Mouse (Mus musculus) MEL (cell line): Measurements from ENCODE around the gene Med14. TPM values are rescaled to one million over a fixed set of nuclear protein-coding genes. Genes with fewer than 3 reads are reported as not detected.

ENCODE experiments used
- DNase-seq: peaks from one replicate; pipeline ENCODE4 v3.0.0; 2011; ENCODE audit warnings: low read depth, low spot score
- H3K27ac ChIP-seq: 2 replicates; pipeline ENCODE4 v1.5.1; 2012; ENCODE audit warnings: low read depth, mild to moderate bottlenecking, control low read depth, low read length, moderate library complexity; ENCODE audit not compliant: control insufficient read depth
- H3K27me3 ChIP-seq, 2 experiments: fragments of 150-350 bp in 1 of 2; sonication (generic) in 1 of 2; 2 replicates each; pipeline ENCODE4 v1.6.1; 2012; ENCODE audit warnings: low read length in 2 of 2, mild to moderate bottlenecking in 2 of 2, improper control_type of control experiment in 1 of 2, moderate library complexity in 1 of 2; ENCODE audit not compliant: insufficient read depth in 2 of 2, control insufficient read depth in 1 of 2
- H3K36me3 ChIP-seq, 2 experiments: 2 replicates each; pipeline ENCODE4 v1.6.1; 2012 to 2014; ENCODE audit warnings: low read length in 2 of 2, improper control_type of control experiment in 1 of 2, inconsistent platforms in 1 of 2, mild to moderate bottlenecking in 1 of 2; ENCODE audit not compliant: insufficient read depth in 2 of 2, control insufficient read depth in 1 of 2
- H3K4me1 ChIP-seq, 2 experiments: fragments of 150-350 bp in 1 of 2; sonication (generic) in 1 of 2; 2 replicates each; pipeline ENCODE4 v1.6.1; 2012; ENCODE audit warnings: low read length in 2 of 2, improper control_type of control experiment in 1 of 2, mild to moderate bottlenecking in 1 of 2; ENCODE audit not compliant: insufficient read depth in 2 of 2, control insufficient read depth in 1 of 2
- H3K4me3 ChIP-seq, 2 experiments: fragments of 150-350 bp in 1 of 2; sonication (generic) in 1 of 2; 2 replicates each; pipeline ENCODE4 v1.5.1; 2012; ENCODE audit warnings: low read depth in 2 of 2, low read length in 2 of 2, mild to moderate bottlenecking in 2 of 2, moderate library complexity in 2 of 2, control low read depth in 1 of 2, improper control_type of control experiment in 1 of 2; ENCODE audit not compliant: control insufficient read depth in 1 of 2, insufficient read depth in 1 of 2
- H3K79me2 ChIP-seq: 2 replicates; pipeline ENCODE4 v1.6.1; 2012; ENCODE audit warnings: mild to moderate bottlenecking, low read length, moderate library complexity; ENCODE audit not compliant: control insufficient read depth, poor library complexity, insufficient read depth
- H3K9ac ChIP-seq: 2 replicates; pipeline ENCODE4 v1.6.1; 2012; ENCODE audit warnings: low read depth, mild to moderate bottlenecking, control low read depth, low read length, moderate library complexity; ENCODE audit not compliant: control insufficient read depth, poor library complexity, severe bottlenecking
- H3K9me3 ChIP-seq: fragments of 150-350 bp; sonication (generic); replicated peaks from 2 replicates; pipeline ENCODE4 v1.6.1; 2012; ENCODE audit warnings: mild to moderate bottlenecking, low read length, improper control_type of control experiment, moderate library complexity; ENCODE audit not compliant: insufficient read depth
- BHLHE40 ChIP-seq: IDR thresholded peaks from 2 replicates; pipeline ENCODE4 v1.6.1; 2012; ENCODE audit warnings: low read depth, mild to moderate bottlenecking, inconsistent platforms, low read length, improper control_type of control experiment, borderline replicate concordance
- CHD1 ChIP-seq: IDR thresholded peaks from 2 replicates; pipeline ENCODE4 v1.6.1; 2012; ENCODE audit warnings: low read depth, mild to moderate bottlenecking, inconsistent platforms, low read length, improper control_type of control experiment
- CHD2 ChIP-seq: IDR thresholded peaks from 2 replicates; pipeline ENCODE4 v1.6.1; 2011; ENCODE audit warnings: low read length, improper control_type of control experiment
- CTCF ChIP-seq, 3 experiments: IDR thresholded peaks in 2 of 3; conservative IDR thresholded peaks in 1 of 3; 2 replicates each; pipeline ENCODE4 v1.5.1; 2011 to 2012; ENCODE audit warnings: low read length in 3 of 3, low read depth in 2 of 3, mild to moderate bottlenecking in 2 of 3, improper control_type of control experiment in 1 of 3, inconsistent platforms in 1 of 3, mixed read lengths in 1 of 3, moderate library complexity in 1 of 3; ENCODE audit not compliant: control insufficient read depth in 1 of 3, insufficient read depth in 1 of 3, poor library complexity in 1 of 3, severe bottlenecking in 1 of 3
- E2F4 ChIP-seq: IDR thresholded peaks from 2 replicates; pipeline ENCODE4 v1.6.1; 2011; ENCODE audit warnings: low read depth, low read length, improper control_type of control experiment, borderline replicate concordance
- EP300 ChIP-seq, 2 experiments: IDR thresholded peaks; 2 replicates each; pipeline ENCODE4 v1.6.1; 2011; ENCODE audit warnings: improper control_type of control experiment in 2 of 2, low read length in 2 of 2, low read depth in 1 of 2, mild to moderate bottlenecking in 1 of 2
- ETS1 ChIP-seq: IDR thresholded peaks from 2 replicates; pipeline ENCODE4 v1.6.1; 2012; ENCODE audit warnings: low read depth, mild to moderate bottlenecking, inconsistent platforms, low read length, improper control_type of control experiment, moderate library complexity
- GABPA ChIP-seq: IDR thresholded peaks from 2 replicates; pipeline ENCODE4 v1.6.1; 2012; ENCODE audit warnings: low read depth, mild to moderate bottlenecking, inconsistent platforms, low read length, improper control_type of control experiment, moderate library complexity
- GATA1 ChIP-seq: IDR thresholded peaks from 2 replicates; pipeline ENCODE4 v1.6.1; 2011; ENCODE audit warnings: low read depth, low read length, improper control_type of control experiment
- HCFC1 ChIP-seq: IDR thresholded peaks from 2 replicates; pipeline ENCODE4 v1.6.1; 2012; ENCODE audit warnings: low read depth, mild to moderate bottlenecking, inconsistent platforms, low read length, improper control_type of control experiment, moderate library complexity
- JUND ChIP-seq: IDR thresholded peaks from 2 replicates; pipeline ENCODE4 v1.6.1; 2011; ENCODE audit warnings: low read depth, mild to moderate bottlenecking, improper control_type of control experiment, low read length
- KAT2A ChIP-seq: conservative IDR thresholded peaks from 2 replicates; pipeline ENCODE4 v1.6.1; 2012; ENCODE audit warnings: low read depth, low read length, improper control_type of control experiment, inconsistent platforms
- MAFK ChIP-seq: IDR thresholded peaks from 2 replicates; pipeline ENCODE4 v1.6.1; 2011; ENCODE audit warnings: low read depth, mild to moderate bottlenecking, low read length, improper control_type of control experiment, borderline replicate concordance
- MAX ChIP-seq: IDR thresholded peaks from 2 replicates; pipeline ENCODE4 v1.6.1; 2011; ENCODE audit warnings: low read length, improper control_type of control experiment
- MAZ ChIP-seq: IDR thresholded peaks from 2 replicates; pipeline ENCODE4 v1.6.1; 2012; ENCODE audit warnings: low read depth, mild to moderate bottlenecking, inconsistent platforms, low read length, improper control_type of control experiment
- MEF2A ChIP-seq: IDR thresholded peaks from 2 replicates; pipeline ENCODE4 v1.6.1; 2014; ENCODE audit warnings: low read depth, mild to moderate bottlenecking, inconsistent platforms, low read length, improper control_type of control experiment; ENCODE audit not compliant: poor library complexity, insufficient replicate concordance, severe bottlenecking; ENCODE audit errors: extremely low read depth
- MXI1 ChIP-seq: IDR thresholded peaks from 2 replicates; pipeline ENCODE4 v1.6.1; 2011; ENCODE audit warnings: mild to moderate bottlenecking, low read depth, low read length, improper control_type of control experiment
- NELFE ChIP-seq: IDR thresholded peaks from 2 replicates; pipeline ENCODE4 v1.6.1; 2011; ENCODE audit warnings: low read depth, low read length, improper control_type of control experiment
- NRF1 ChIP-seq: IDR thresholded peaks from 2 replicates; pipeline ENCODE4 v1.6.1; 2014; ENCODE audit warnings: low read depth, mild to moderate bottlenecking, inconsistent platforms, low read length, improper control_type of control experiment, moderate library complexity; ENCODE audit not compliant: poor library complexity, insufficient read depth, severe bottlenecking
- POLR2AphosphoS2 ChIP-seq: IDR thresholded peaks from 2 replicates; pipeline ENCODE4 v1.6.1; 2011; ENCODE audit warnings: low read length, improper control_type of control experiment
- POLR2AphosphoS5 ChIP-seq: IDR thresholded peaks from 2 replicates; pipeline ENCODE4 v1.6.1; 2012; ENCODE audit warnings: low read depth, borderline replicate concordance, mild to moderate bottlenecking, inconsistent platforms, low read length, moderate library complexity, mixed read lengths
- RAD21 ChIP-seq: IDR thresholded peaks from 2 replicates; pipeline ENCODE4 v1.6.1; 2011; ENCODE audit warnings: mild to moderate bottlenecking, low read depth, low read length, improper control_type of control experiment
- RCOR1 ChIP-seq: IDR thresholded peaks from 2 replicates; pipeline ENCODE4 v1.6.1; 2012; ENCODE audit warnings: low read depth, mild to moderate bottlenecking, inconsistent platforms, low read length, improper control_type of control experiment
- SIN3A ChIP-seq: IDR thresholded peaks from 2 replicates; pipeline ENCODE4 v1.6.1; 2012; ENCODE audit warnings: low read length, improper control_type of control experiment, inconsistent platforms
- SMC3 ChIP-seq: IDR thresholded peaks from 2 replicates; pipeline ENCODE4 v1.6.1; 2011; ENCODE audit warnings: low read depth, low read length, improper control_type of control experiment
- TAL1 ChIP-seq: IDR thresholded peaks from 2 replicates; pipeline ENCODE4 v1.6.1; 2012; ENCODE audit warnings: mild to moderate bottlenecking, inconsistent platforms, low read length, moderate library complexity, mixed read lengths
- TCF12 ChIP-seq: IDR thresholded peaks from 2 replicates; pipeline ENCODE4 v1.6.1; 2014; ENCODE audit warnings: low read depth, mild to moderate bottlenecking, inconsistent platforms, low read length, improper control_type of control experiment, moderate library complexity
- USF2 ChIP-seq, 2 experiments: IDR thresholded peaks; 2 replicates each; pipeline ENCODE4 v1.6.1; 2011 to 2012; ENCODE audit warnings: improper control_type of control experiment in 2 of 2, low read length in 2 of 2, borderline replicate concordance in 1 of 2, inconsistent platforms in 1 of 2, low read depth in 1 of 2, mild to moderate bottlenecking in 1 of 2; ENCODE audit not compliant: insufficient read depth in 1 of 2
- ZC3H11A ChIP-seq: IDR thresholded peaks from 2 replicates; pipeline ENCODE4 v1.6.1; 2012; ENCODE audit warnings: low read depth, mild to moderate bottlenecking, inconsistent platforms, low read length, improper control_type of control experiment
- ZMIZ1 ChIP-seq: IDR thresholded peaks from 2 replicates; pipeline ENCODE4 v1.6.1; 2012; ENCODE audit warnings: low read depth, mild to moderate bottlenecking, inconsistent platforms, low read length, improper control_type of control experiment, moderate library complexity
- ZNF384 ChIP-seq: IDR thresholded peaks from 2 replicates; pipeline ENCODE4 v1.6.1; 2012; ENCODE audit warnings: low read depth, mild to moderate bottlenecking, inconsistent platforms, low read length, improper control_type of control experiment
- polyA plus RNA-seq, 2 experiments: library from polyadenylated mRNA; stranded (reverse) in 1 of 2; unstranded in 1 of 2; fragments of >175 nt in 1 of 2; fragments of >200 nt in 1 of 2; gene quantifications; 2 replicates each; pipeline versions ENCODE4 v1.2.1 to v1.2.4; 2012; ENCODE audit warnings: low replicate concordance in 2 of 2, low read depth in 1 of 2; ENCODE audit not compliant: insufficient read length in 2 of 2, insufficient read depth in 1 of 2, missing spikeins in 1 of 2
- total RNA-seq: library from RNA; depleted of rRNA; stranded (reverse); fragments of 300-350 nt; gene quantifications from 2 replicates; pipeline ENCODE4 v1.2.3, GENCODE M21; 2012

The Med14 gene
- total and polyA plus RNA-seq, 3 experiments, result 34.6 to 77.9 (median 53.3) TPM

DNA sequence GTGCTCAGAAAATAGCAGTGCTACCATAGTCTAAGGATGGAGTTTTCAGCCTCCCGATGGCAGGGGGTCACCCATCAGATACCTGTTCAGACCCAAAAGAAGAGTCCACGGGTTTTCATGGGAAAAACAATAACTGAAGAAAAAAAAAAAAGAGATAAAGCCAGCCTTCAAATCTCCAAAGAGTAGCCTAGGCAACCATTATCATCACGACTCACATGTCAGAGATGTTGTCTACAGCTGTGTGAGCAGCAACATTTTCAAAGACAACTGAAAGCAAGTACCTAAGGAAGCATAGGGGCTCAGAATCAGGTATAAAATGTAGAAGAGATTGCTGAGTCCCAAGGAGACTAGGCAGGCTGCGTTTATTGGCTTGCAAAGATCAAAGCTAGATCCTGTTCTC lies 38.7 kb upstream of the Med14 start:
- TF ChIP-seq MAZ (no peak), ZNF384 (peak; percentile 89), SIN3A (peak; percentile 55), MAFK (no peak), RAD21 (no peak), RCOR1 (peak; percentile 37; the same call in 1 of the 2 replicates), MXI1 (peak; percentile 68; the same call in 1 of the 2 replicates), TCF12 (peak; percentile 70), GATA1 (peak; percentile 68), EP300 (IDR thresholded peaks at IDR 0.05; ENCODE audit: low read depth in 1 of 2, low read length in 2 of 2) (peak; percentile 48 to 54; a peak in 3 of 4 replicates), BHLHE40 (peak; percentile 60; the same call in 1 of the 2 replicates), ZMIZ1 (no peak), ETS1 (peak; percentile 70)
- H3K27ac ChIP-seq, result no peak overlapping the region
- H3K9me3 ChIP-seq, result no peaks in the 10 kb centered on the region
- H3K27me3 ChIP-seq, result no peaks in the 10 kb centered on the region
- peaks cover 4 to 9% of the 10 kb centered on the region in 2 experiments for H3K4me1 ChIP-seq
- H3K79me2 ChIP-seq, result no peaks in the 10 kb centered on the region
- H3K9ac ChIP-seq, result no peak overlapping the region
- H3K4me3 ChIP-seq, result no peak overlapping the region
- no peaks in the 10 kb centered on the region; a peak in 2 of 4 replicates for H3K36me3 ChIP-seq
- peak; percentile 38 for DNase-seq

DNA sequence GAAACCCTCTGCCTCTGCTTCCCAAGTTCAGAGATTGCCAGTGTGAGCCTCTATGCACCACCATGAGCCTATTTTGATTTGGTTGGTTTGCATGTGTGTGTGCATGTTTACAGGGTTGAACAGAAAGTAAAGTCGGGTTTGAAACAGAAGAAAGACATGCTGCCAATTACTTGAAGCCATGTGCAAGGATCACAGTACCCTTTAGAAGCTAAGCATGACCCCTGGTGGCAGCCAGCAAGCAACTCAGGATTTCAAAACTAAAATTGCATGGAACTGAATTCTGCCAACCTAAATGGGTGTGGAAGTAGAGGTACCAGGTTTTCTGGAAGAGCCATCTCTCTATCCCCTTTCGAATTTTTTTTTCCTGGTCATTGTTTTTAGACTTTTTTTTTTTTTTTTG lies 33.0 kb upstream of the Med14 start:
- H3K27ac ChIP-seq, result no peak overlapping the region
- H3K4me1 ChIP-seq, result peaks cover 0 to 5% of the 10 kb centered on the region in 2 experiments; a peak in 3 of 4 replicates
- peaks cover 0 to 4% of the 10 kb centered on the region in 2 experiments; a peak in 2 of 4 replicates for H3K36me3 ChIP-seq
- H3K27me3 ChIP-seq, result no peaks in the 10 kb centered on the region
- H3K4me3 ChIP-seq, result peak overlapping the region; percentile 52 to 62
- H3K9ac ChIP-seq, result peak overlapping the region; percentile 65
- no peaks in the 10 kb centered on the region for H3K9me3 ChIP-seq
- DNase-seq, result peak; percentile 82
- no peaks in the 10 kb centered on the region for H3K79me2 ChIP-seq
- TF ChIP-seq RCOR1 (no peak), POLR2AphosphoS2 (no peak), MEF2A (no peak), CHD2 (no peak), ZMIZ1 (no peak), MAX (peak; percentile 90), RAD21 (peak; percentile 85), NELFE (no peak), USF2 (IDR thresholded peaks at IDR 0.05; ENCODE audit: borderline replicate concordance in 1 of 2, insufficient read depth in 1 of 2, low read depth in 1 of 2, low read length in 2 of 2) (no peak), GATA1 (no peak), POLR2AphosphoS5 (no peak), TAL1 (no peak), NRF1 (no peak), KAT2A (no peak), ZC3H11A (peak; percentile 90), MAFK (no peak), CHD1 (no peak), CTCF (IDR thresholded peaks at IDR 0.05 in 2 of 3, conservative IDR thresholded peaks at IDR 0.05 in 1 of 3; ENCODE audit: control insufficient read depth in 1 of 3, insufficient read depth in 1 of 3, low read depth in 2 of 3, low read length in 3 of 3, poor library complexity in 1 of 3, severe bottlenecking in 1 of 3) (peak; percentile 54 to 88 (median 58)), GABPA (no peak), SMC3 (peak; percentile 91), E2F4 (no peak), HCFC1 (no peak), JUND (no peak), EP300 (IDR thresholded peaks at IDR 0.05; ENCODE audit: low read depth in 1 of 2, low read length in 2 of 2) (no peak)
